Mouse (Mus musculus): ENCODE data around the gene Zfp68. TPM values are rescaled to one million over a fixed set of nuclear protein-coding genes. Genes with fewer than 3 reads are reported as not detected.

Gene Zfp68
- polyA plus RNA-seq (2017; shearing (Covaris generic)) = 80.1 TPM

DNA sequence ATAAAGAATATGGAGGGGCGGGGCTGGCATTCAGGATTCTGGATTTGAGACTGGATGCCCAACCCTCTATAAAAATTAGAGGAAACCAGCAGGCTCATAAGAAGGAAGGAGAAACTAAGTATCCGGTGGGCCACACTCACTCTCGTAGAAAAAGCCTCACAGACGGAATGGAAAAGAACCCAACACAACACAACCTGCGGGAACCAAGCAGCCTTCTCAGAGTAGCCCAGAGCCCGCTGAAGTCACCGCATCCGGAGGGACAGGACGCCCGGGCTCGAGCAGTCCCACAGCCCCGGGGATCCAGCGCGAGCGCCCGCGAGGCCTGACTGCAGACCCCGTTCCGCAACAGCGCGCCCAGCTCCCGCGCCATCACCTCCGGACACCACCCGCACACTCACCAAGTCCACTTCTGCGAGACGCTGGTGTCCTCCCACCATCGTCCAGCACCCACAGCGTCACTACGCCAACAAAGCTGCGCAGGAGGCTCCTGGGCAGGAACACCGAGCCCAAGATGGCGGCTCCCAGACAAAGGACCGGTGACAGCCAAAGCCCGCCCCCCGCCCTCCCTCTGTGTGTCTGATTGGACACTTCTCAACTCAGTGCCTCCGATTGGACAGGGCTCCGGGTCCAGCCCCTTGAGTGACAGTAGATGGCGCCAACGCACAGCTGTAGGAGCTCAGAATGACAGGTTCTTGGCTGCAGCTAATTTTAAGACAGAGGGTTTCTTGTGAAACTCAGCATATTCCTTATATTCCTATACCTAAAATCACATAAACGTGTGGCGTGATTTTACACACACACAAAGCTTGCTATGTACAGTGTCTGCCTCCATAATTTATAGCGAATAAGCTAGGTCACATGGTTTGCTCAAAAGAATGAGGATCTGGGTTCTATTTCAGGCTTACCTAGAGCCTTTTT, at the start of gene Zfp68:
Gene Zfp68 (minus strand): TSS at position 551 of the 918 bp plus-strand sequence.

DNA sequence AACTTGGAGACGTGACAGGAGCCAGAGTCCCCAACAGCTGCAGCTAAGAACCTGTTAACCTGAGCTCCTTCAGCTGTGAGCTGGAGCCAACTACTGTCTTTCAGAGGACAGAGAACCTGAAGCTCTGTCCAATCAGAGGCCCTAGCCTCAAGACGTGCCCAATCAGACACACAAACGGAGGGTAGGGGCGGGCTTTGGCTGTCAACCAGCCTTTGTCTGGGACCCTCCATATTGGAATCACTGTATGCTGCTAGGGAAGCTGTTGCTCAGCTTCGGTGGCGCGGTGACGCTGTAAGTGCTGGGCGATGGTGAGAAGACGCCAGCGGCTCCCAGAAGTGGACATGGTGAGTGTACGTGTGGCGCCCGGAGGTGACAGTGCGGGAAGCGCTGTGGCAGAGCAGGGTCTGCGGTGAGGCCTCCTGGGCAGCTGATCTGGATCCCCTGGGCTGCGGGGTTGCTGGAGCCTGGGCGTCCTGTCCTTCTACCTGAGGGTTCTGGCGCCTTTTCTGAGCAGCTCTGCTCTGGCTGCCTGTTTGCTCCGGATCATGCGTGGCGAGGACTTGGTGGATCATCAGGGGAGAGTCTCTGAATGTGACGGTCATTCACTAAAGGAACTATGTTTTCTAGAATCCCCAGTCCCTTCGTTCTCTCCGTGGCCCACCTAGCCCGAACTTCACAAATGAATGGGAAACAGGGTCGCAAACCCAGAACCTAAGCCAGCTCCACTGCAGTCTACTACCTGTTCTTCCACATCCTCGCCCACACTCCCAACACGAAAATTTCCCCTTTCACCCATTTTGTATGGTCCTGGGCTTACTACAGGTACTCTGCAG, 3.3 kb upstream of the Zfp68 start, which contains the start of gene A430033K04Rik:
Gene A430033K04Rik (plus strand): TSS at position 215 of the 833 bp plus-strand sequence.

DNA sequence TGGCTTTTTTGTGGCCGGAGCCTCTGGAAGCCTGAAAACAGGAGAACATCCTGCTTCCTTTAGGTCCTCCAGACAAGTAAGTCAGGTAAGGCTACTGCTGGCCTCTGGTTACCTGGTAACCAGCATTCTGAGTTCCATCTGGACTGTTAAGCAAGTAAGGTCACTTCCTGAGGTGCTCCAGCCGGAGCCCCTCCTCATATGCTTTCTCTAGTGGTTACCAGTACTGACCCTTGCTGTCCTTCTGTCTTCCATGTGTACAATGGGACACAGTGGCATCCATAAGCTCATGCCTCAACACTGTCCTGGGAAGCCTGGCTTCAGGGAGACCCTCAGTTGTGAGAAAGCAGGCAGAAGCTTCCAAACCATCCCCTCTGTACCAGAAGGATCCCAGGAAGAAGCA, 54.9 kb downstream of the Zfp68 start, which contains the start of gene 1700123K08Rik:
Gene 1700123K08Rik (minus strand): TSS at position 101 of the 400 bp plus-strand sequence.

Other genes with a start within 250 kb of the Zfp68 start
- gene Zfp157, start 178.3 kb downstream of the Zfp68 start, polyA plus RNA-seq (2017; shearing (Covaris generic)) = 30.2 TPM
- gene 1700123K08Rik, start 55.0 kb downstream of the Zfp68 start, polyA plus RNA-seq (2017; shearing (Covaris generic)) = not detected
- 8.5 TPM for gene A430033K04Rik, start 3.1 kb upstream of the Zfp68 start, polyA plus RNA-seq (2017; shearing (Covaris generic))
- 0.20 TPM for gene Fam20c, start 134.8 kb upstream of the Zfp68 start, polyA plus RNA-seq (2017; shearing (Covaris generic))
- gene Gm5294, start 200.3 kb upstream of the Zfp68 start, polyA plus RNA-seq (2017; shearing (Covaris generic)) = not detected

Data from CD4-positive, CD25-positive, alpha-beta regulatory T cell, adult 9 weeks (primary cell).